Mouse (Mus musculus) megakaryocyte, embryonic 14.5 days (primary cell): ENCODE results near the gene Hmcn1. TPM values are rescaled to one million over a fixed set of nuclear protein-coding genes. Genes with fewer than 3 reads are reported as not detected.

ENCODE experiments used
- H3K27me3 ChIP-seq: replicated peaks from 2 replicates; pipeline ENCODE3; 2012; ENCODE audit warnings: inconsistent platforms
- H3K36me3 ChIP-seq: replicated peaks from 2 replicates; pipeline ENCODE3; 2012; ENCODE audit warnings: low read length, inconsistent platforms, mixed read lengths
- H3K4me1 ChIP-seq: 2 replicates; pipeline ENCODE4 v1.6.1; 2012; ENCODE audit warnings: inconsistent platforms
- H3K4me3 ChIP-seq: replicated peaks from 2 replicates; pipeline ENCODE3; 2012; ENCODE audit warnings: moderate library complexity, mild to moderate bottlenecking, inconsistent platforms
- H3K9me3 ChIP-seq: 2 replicates; pipeline ENCODE4 v1.6.1; 2012; ENCODE audit warnings: inconsistent platforms
- FLI1 ChIP-seq: IDR thresholded peaks from 2 replicates; pipeline ENCODE4 v1.6.1; 2012; ENCODE audit warnings: low read length, inconsistent platforms, mixed read lengths
- GATA1 ChIP-seq: IDR thresholded peaks from 3 replicates; pipeline ENCODE4 v1.6.1; 2012; ENCODE audit warnings: mixed read lengths, low read length, inconsistent platforms, borderline replicate concordance
- polyA plus RNA-seq: library from polyadenylated mRNA; stranded (reverse); fragments of >175 nt; gene quantifications from 2 replicates; pipeline ENCODE4 v1.2.3, GENCODE M21; 2012; ENCODE audit warnings: low replicate concordance; ENCODE audit not compliant: insufficient read depth

The Hmcn1 gene
- polyA plus RNA-seq, 1 experiment, result not detected

DNA sequence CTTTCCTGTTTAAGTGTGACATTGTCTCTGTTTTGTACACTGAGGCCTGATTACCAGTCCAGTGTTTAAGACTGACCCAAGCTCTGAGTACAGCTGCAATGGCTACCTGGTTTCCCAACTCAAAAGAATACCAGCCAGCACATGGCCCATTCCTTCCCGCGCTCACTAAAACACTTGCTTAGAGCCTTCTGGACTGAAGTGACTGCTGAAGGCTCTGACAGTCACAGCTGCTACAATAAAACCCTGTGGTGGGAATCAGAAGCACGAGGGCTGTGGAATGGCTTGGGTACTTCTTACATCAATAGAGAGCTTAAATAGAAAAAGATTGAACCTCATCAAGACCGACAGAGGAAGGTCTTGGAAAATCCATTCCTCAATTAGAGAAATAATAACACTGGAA lies 286.7 kb downstream of the Hmcn1 start:
- no peak for TF ChIP-seq GATA1
- no peak for TF ChIP-seq FLI1
- H3K9me3 ChIP-seq, result no peaks in the 10 kb centered on the region; the same call in 1 of the 2 replicates

DNA sequence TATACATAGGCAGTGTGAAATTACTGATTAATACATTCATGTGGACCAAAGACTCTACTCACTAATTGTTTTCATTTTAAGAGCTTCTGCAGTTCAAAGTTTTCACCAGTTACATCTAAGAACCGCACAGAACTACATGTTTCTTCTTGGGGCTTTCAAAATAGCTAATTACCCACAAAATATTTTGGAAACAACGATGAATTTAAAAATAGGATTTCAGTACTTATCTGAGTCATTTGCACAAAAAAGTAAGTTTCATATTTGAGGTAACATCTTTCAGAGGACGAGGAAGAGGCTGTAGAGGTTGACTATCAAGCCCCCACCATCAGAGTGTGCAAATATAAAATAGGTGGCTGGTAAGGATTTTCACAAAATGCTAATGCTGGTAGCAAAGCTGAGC lies 295.5 kb downstream of the Hmcn1 start:
- Histone ChIP-seq H3K4me3 (no peak overlapping the region), H3K9me3 (peaks cover 3% of the 10 kb centered on the region; the same call in 1 of the 2 replicates), H3K36me3 (no peaks in the 10 kb centered on the region), H3K27me3 (no peaks in the 10 kb centered on the region), H3K4me1 (no peaks in the 10 kb centered on the region)
- TF ChIP-seq FLI1 (no peak), GATA1 (no peak)

More for the DNA sequence above, 286.7 kb downstream of the Hmcn1 start:
- Histone ChIP-seq H3K4me3 (no peak overlapping the region), H3K36me3 (no peaks in the 10 kb centered on the region), H3K4me1 (no peaks in the 10 kb centered on the region), H3K27me3 (no peaks in the 10 kb centered on the region)

DNA sequence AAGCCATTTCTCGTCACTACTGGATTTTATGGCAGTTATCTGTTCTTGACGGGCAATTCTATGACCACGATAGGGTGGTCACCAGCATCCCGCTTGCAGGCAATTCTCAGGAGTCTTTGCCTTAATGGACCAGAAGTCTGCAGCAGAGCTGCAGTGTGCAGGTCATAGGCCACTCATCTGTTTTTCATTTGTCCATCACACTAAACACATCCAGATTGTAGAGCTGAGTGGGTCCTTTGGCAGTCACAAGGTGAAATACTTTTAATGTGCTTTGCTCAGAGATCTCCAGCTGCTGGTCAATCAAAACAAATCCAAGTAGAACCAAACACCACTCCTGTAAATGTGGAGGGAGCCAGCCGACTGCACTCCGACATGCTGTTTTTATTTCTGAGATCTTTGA lies 311.2 kb downstream of the Hmcn1 start:
- Histone ChIP-seq H3K36me3 (no peaks in the 10 kb centered on the region), H3K9me3 (peaks cover 8% of the 10 kb centered on the region; the same call in 1 of the 2 replicates), H3K4me3 (no peak overlapping the region), H3K4me1 (no peaks in the 10 kb centered on the region), H3K27me3 (no peaks in the 10 kb centered on the region)
- TF ChIP-seq FLI1 (no peak), GATA1 (no peak)

DNA sequence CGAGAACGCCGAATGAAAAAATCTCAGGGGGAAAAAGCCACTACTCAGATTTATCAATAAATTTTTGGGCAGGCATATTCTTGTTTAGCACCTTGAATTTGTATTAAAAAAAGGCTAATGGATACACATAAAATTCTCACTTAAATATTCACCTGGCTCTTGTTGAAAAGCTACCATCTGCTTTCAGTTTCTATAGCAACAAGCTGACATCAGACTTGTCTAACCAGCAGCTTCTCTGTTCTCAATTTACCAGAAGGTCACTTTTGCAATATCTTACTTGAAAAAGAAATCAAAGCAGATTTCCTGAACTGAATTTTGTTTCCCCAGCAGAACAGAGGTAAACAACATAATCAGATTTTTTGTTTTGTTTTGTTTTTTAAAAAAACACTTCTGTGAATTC lies 311.8 kb downstream of the Hmcn1 start:
- H3K9me3 ChIP-seq, result peaks cover 8% of the 10 kb centered on the region; the same call in 1 of the 2 replicates
- H3K4me3 ChIP-seq, result no peak overlapping the region
- TF ChIP-seq FLI1 (no peak), GATA1 (no peak)
- H3K4me1 ChIP-seq, result no peaks in the 10 kb centered on the region
- H3K36me3 ChIP-seq, result no peaks in the 10 kb centered on the region
- H3K27me3 ChIP-seq, result no peaks in the 10 kb centered on the region

DNA sequence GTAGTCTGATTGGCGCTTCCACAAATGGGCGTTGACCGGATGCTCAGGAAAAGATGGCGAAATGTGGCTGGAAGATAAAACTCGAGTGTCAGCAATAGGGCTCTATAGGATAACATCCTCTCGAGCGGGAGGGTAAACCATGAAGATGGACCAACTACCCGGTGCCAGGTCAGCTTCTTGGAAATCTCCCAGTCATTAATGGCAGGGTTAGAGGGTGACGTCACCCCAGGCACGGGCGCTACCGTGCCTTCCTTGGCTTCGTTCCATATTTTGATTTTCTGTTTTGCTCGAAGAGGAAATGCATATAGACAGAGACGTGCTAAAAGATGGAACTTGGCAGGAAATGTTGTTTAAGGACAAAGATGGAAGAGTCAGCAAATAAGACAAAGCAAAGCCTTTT lies 312.2 kb downstream of the Hmcn1 start:
- H3K9me3 ChIP-seq, result peaks cover 8% of the 10 kb centered on the region; the same call in 1 of the 2 replicates
- TF ChIP-seq FLI1 (no peak), GATA1 (no peak)
- no peaks in the 10 kb centered on the region for H3K4me1 ChIP-seq
- H3K36me3 ChIP-seq, result no peaks in the 10 kb centered on the region
- H3K4me3 ChIP-seq, result no peak overlapping the region
- H3K27me3 ChIP-seq, result no peaks in the 10 kb centered on the region

DNA sequence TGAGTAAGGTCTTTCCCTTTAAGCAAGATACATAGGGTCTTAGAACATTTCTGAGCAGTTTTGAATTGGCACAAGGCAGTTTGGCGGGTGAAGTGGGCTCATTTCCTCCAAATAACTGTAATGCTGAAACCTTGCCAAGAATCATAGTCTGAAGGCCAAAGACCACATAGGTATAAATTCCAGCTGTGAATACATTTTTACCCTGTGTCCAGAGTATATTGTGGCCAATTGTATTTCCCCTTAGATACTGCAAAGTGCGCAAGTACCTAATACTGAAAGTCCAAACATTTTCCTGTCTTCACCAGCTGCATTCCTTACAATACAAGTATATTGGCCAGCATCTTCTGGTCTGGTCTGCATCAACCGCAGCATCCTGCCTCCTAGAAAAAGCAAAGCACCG lies 312.9 kb downstream of the Hmcn1 start:
- Histone ChIP-seq H3K9me3 (peaks cover 8% of the 10 kb centered on the region; the same call in 1 of the 2 replicates), H3K4me3 (no peak overlapping the region), H3K4me1 (no peaks in the 10 kb centered on the region), H3K36me3 (no peaks in the 10 kb centered on the region), H3K27me3 (no peaks in the 10 kb centered on the region)
- TF ChIP-seq FLI1 (no peak), GATA1 (no peak)

DNA sequence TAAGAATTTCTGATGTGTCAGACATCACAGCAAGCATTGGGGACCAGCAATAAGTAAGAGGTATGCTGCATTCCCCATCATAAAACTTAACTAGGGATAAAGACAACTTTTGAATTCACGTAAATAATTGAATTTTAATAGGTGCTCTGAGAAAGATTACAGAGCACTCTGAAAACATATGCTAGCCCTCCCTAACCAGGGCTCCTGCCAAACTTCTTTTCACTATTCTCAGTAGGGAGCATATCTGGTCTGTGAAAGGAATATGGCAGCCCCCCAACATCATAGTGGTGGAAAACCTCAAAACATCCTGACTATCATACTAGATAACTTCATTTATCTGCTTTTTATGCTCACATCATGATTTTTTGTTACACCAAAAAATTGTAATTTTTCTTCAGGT lies 347.9 kb downstream of the Hmcn1 start:
- TF ChIP-seq GATA1 (no peak), FLI1 (no peak)
- Histone ChIP-seq H3K4me1 (no peaks in the 10 kb centered on the region), H3K4me3 (no peak overlapping the region), H3K9me3 (peaks cover 8% of the 10 kb centered on the region), H3K27me3 (no peaks in the 10 kb centered on the region), H3K36me3 (no peaks in the 10 kb centered on the region)

DNA sequence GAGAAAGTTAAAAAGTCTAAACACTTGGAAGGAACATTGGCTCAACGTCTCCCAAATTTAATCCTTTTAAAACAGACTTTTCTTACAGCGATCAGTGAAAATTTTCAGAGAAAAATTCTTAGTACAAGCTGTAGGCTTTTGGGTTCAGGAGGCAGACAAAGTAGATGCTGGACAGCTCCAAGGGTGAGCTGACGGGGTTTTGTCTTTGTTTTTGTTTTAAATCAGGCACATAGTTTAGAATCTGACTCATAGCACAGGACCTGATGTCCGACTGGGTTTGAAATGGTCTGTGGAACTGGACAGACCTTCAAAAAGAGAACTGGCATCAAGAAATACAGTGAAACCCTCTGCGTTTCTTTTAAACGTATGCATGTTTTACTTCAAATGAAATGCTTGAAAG lies 353.7 kb downstream of the Hmcn1 start:
- 0 out of 2 replicates have a peak, but pooled peaks cover 3% of the 10 kb centered on the region for H3K9me3 ChIP-seq
- no peaks in the 10 kb centered on the region for H3K36me3 ChIP-seq
- H3K27me3 ChIP-seq, result no peaks in the 10 kb centered on the region
- no peak for TF ChIP-seq GATA1
- no peak for TF ChIP-seq FLI1
- H3K4me3 ChIP-seq, result no peak overlapping the region
- H3K4me1 ChIP-seq, result no peaks in the 10 kb centered on the region

DNA sequence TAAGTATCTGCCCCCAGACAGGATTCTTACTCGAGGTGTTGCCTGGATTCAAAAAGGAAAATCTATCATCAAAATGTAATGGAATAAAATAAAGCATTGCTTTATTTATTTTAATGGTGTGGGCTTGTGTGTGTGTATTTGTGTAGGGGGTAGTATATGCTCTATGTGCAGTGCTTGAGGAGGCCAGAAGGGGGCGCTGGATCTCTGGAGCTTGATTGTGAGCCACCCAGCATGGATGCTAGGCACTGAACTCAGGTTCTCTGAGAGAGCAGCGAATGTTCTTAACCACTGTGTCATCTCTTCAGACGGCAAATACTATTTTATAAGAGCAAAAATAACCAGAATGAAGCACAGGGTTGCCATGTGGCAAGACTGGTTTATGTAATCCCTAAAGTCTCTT lies 360.7 kb downstream of the Hmcn1 start:
- Histone ChIP-seq H3K36me3 (no peaks in the 10 kb centered on the region), H3K27me3 (no peaks in the 10 kb centered on the region), H3K4me3 (no peak overlapping the region), H3K4me1 (no peaks in the 10 kb centered on the region), H3K9me3 (peaks cover 4% of the 10 kb centered on the region; the same call in 1 of the 2 replicates)
- TF ChIP-seq FLI1 (no peak), GATA1 (no peak)

DNA sequence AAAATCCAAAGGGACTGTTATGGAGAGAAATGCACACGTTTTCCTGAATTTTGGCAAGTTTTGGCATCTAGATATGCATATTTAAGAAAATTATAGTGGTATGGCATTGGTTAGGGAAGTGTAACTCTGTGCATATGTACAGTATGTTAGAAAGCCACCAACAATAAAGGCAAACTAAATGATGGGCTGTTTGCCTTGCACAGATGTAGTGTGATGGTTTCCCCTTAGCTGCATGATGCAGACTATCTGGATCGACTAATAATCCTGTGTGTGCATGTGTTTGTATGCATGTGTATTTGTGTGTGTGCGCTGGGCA lies 361.4 kb downstream of the Hmcn1 start:
- Histone ChIP-seq H3K36me3 (no peaks in the 10 kb centered on the region), H3K9me3 (peaks cover 8% of the 10 kb centered on the region; the same call in 1 of the 2 replicates), H3K4me3 (no peak overlapping the region), H3K4me1 (no peaks in the 10 kb centered on the region), H3K27me3 (no peaks in the 10 kb centered on the region)
- no peak for TF ChIP-seq GATA1
- no peak for TF ChIP-seq FLI1

DNA sequence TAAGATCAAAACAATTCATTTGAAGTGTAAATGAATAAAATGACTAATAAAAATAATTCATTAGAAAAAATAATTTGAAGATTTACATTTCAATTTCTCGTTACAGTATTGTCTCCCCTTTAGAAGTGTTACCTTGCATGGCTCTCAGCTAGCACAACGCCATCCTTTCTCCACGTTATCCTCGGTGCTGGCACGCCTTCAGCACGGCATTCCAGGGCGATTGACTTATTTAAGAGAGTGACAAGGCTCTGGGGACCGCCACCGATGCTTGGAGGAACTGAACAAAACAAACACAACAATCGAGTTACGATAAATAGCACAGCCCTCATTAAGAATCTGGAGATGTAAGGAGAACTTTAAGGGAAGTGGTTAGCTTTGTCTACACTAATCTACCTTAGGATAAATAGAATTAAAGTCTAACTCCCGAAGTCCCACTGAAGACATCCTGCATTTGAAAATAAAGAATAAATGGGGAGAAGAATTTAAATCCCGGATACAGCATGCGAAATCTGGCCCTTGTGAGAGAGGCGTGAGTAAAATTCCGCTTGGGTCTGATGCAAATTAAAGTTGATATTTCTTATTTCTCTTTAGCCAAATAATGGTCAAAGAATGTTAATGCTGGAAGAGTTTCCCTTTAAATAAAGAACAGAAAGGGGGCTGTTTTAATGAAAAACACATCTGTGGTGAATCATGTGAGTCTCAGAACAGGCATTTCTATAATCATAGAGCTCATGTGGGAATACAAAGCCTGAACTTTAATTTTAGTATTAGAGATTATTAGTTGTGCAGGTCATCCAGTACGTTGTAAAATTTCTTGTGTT lies 362.0 kb downstream of the Hmcn1 start:
- Histone ChIP-seq H3K4me3 (no peak overlapping the region), H3K4me1 (no peaks in the 10 kb centered on the region), H3K9me3 (peaks cover 8% of the 10 kb centered on the region; the same call in 1 of the 2 replicates), H3K36me3 (no peaks in the 10 kb centered on the region), H3K27me3 (no peaks in the 10 kb centered on the region)
- TF ChIP-seq GATA1, result no peak
- TF ChIP-seq FLI1, result no peak
